9 mouse cellular contexts compared by ENCODE assay signal in genomic region chr8:105750606-105751005, GRCm38 (mm10). TPM values are rescaled to one million over a fixed set of nuclear protein-coding genes. Genes with fewer than 3 reads are reported as not detected.
DNase-seq lines count a peak whose midpoint lies in the region; ATAC-seq lines count a peak whose summit lies in the region.
"Had no signal": no experiment of that assay in that cellular context is flagged by ENCODE, and none has a peak within 500 bp of the region (broad histone marks: within the 10 kb centered on the region; RNA-seq: fewer than 3 reads in every experiment).

No protein-coding gene starts in this region.

- peaks cover 58% of the 10 kb centered on the region for H3K4me1 ChIP-seq in hindbrain, embryonic 15.5 days (replicated peaks)

- intact Hi-C loops in gastrocnemius, postnatal 14 days (cut with DNase I; ENCODE audit: low total_unique reads): no loop called here
- intact Hi-C loops in left cerebral cortex, postnatal 14 days (cut with DNase I): no loop called here

- H3K9ac ChIP-seq in hindbrain, embryonic 15.5 days: no peak overlapping the region

- WGBS in hindbrain, embryonic 15.5 days: 10% methylated on average over 11 of the region's 11 CpGs

- peak overlapping the region; percentile 32 for H3K4me2 ChIP-seq in hindbrain, embryonic 15.5 days

- ATAC-seq in frontal cortex, adult (ENCODE audit: low TSS enrichment): no peak
- peak; percentile 49 for ATAC-seq in hindbrain, embryonic 15.5 days (ENCODE audit: low FRiP score, low read depth)

- H3K9me3 ChIP-seq in hindbrain, embryonic 15.5 days: no peaks in the 10 kb centered on the region

- no peaks in the 10 kb centered on the region for H3K27me3 ChIP-seq in hindbrain, embryonic 15.5 days

- DNase-seq in frontal cortex, postnatal 36 days (ENCODE audit: low spot score in 2 of 2): peak; percentile 17 to 20
- DNase-seq in cerebellum, postnatal 10 days: peak; percentile 76 to 79
- DNase-seq in gastrocnemius, postnatal 14 days: peak; percentile 58
- DNase-seq in left cerebral cortex, postnatal 14 days (ENCODE audit: low spot score in 2 of 2): peak; percentile 54 to 55
- peak; percentile 30 for DNase-seq in mesoderm, embryonic 11.5 days (ENCODE audit: low read depth, low spot score)
- peak; percentile 50 for DNase-seq in urinary bladder, postnatal 25 days (ENCODE audit: low spot score)

- H3K4me3 ChIP-seq in hindbrain, embryonic 15.5 days: no peak overlapping the region

- no peaks in the 10 kb centered on the region for H3K36me3 ChIP-seq in hindbrain, embryonic 15.5 days

- peak overlapping the region; percentile 57; the same call in 1 of the 2 replicates for H3K27ac ChIP-seq in hindbrain, embryonic 15.5 days (replicated peaks)

RNA-seq across cellular contexts. Expression of gene Gfod2, which starts 7.9 kb away (rescaled TPM):
- total RNA-seq in gastrocnemius, postnatal 14 days (2021): 1 to 10 TPM; 7.8 to 7.9 TPM
- polyA plus RNA-seq in hindbrain, embryonic 15.5 days (2015; fragmentation: Nextera tagmentation; extraction: Ambion mirVana): 81.2 and 88.3 TPM in 2 replicates
- 10 to 100 TPM; 20.6 to 20.9 TPM for total RNA-seq in left cerebral cortex, postnatal 14 days (2021)

RNA-seq across cellular contexts. Expression of gene Enkd1, which starts 42.6 kb away (rescaled TPM):
- total RNA-seq in gastrocnemius, postnatal 14 days (2021): 1 to 10 TPM; 1.6 to 1.7 TPM
- polyA plus RNA-seq in hindbrain, embryonic 15.5 days (2015; fragmentation: Nextera tagmentation; extraction: Ambion mirVana): 15.7 and 16.6 TPM in 2 replicates
- 10 to 100 TPM in 1 of 2 experiments, 1 to 10 TPM in 1; 10.0 to 12.3 TPM for total RNA-seq in left cerebral cortex, postnatal 14 days (2021)

RNA-seq across cellular contexts. Expression of gene 4933405L10Rik, which starts 43.2 kb away (rescaled TPM):
- not detected for total RNA-seq in gastrocnemius, postnatal 14 days (2021)
- polyA plus RNA-seq in hindbrain, embryonic 15.5 days (2015; fragmentation: Nextera tagmentation; extraction: Ambion mirVana): 0.20 and 0.23 TPM in 2 replicates
- total RNA-seq in left cerebral cortex, postnatal 14 days (2021): under 1 TPM in 1 of 2 experiments, not detected in 1; 0.78 TPM
- total RNA-seq: gastrocnemius, adult 8-10 months had no signal

RNA-seq across cellular contexts. Expression of gene Pard6a, which starts 49.7 kb away (rescaled TPM):
- total RNA-seq in gastrocnemius, postnatal 14 days (2021): 1 to 10 TPM; 5.2 to 7.0 TPM
- 55.1 and 57.1 TPM in 2 replicates for polyA plus RNA-seq in hindbrain, embryonic 15.5 days (2015; fragmentation: Nextera tagmentation; extraction: Ambion mirVana)
- 10 to 100 TPM; 45.6 to 49.5 TPM for total RNA-seq in left cerebral cortex, postnatal 14 days (2021)

RNA-seq across cellular contexts. Expression of gene Acd, which starts 49.7 kb away (rescaled TPM):
- 10 to 100 TPM in 1 of 2 experiments, 1 to 10 TPM in 1; 9.2 to 10.3 TPM for total RNA-seq in gastrocnemius, postnatal 14 days (2021)
- 85.1 and 92.6 TPM in 2 replicates for polyA plus RNA-seq in hindbrain, embryonic 15.5 days (2015; fragmentation: Nextera tagmentation; extraction: Ambion mirVana)
- total RNA-seq in left cerebral cortex, postnatal 14 days (2021): 10 to 100 TPM; 46.1 to 47.9 TPM

Comparison
In these comparisons a context has a peak if more than half of its experiments do, and no peak if none do; other contexts are left out.
1. DNase-seq: peak in every context shown above with its lines; median percentile 78 in cerebellum, postnatal 10 days; 58 in gastrocnemius, postnatal 14 days; 54 in left cerebral cortex, postnatal 14 days; 50 in urinary bladder, postnatal 25 days; 30 in mesoderm, embryonic 11.5 days; 18 in frontal cortex, postnatal 36 days.
2. RNA of gene Enkd1, which starts 42.6 kb away (total RNA-seq): 10.0 to 12.3 TPM in left cerebral cortex, postnatal 14 days; 1.6 to 1.7 TPM in gastrocnemius, postnatal 14 days; every median in the first group is over 4 times any median in the second.